8 mouse cellular contexts compared by ENCODE assay signal in genomic region chr13:12395571-12395970, GRCm38 (mm10). TPM values are rescaled to one million over a fixed set of nuclear protein-coding genes. Genes with fewer than 3 reads are reported as not detected.
DNase-seq lines count a peak whose midpoint lies in the region; ATAC-seq and TF ChIP-seq lines count a peak whose summit lies in the region.

No protein-coding gene starts in this region.

- H3K36me3 ChIP-seq in testis, adult 2 months (ENCODE audit: control insufficient read depth, insufficient read depth, low read length) = peaks cover 1% of the 10 kb centered on the region; the same call in 1 of the 2 replicates
- peaks cover 12% of the 10 kb centered on the region; the same call in 1 of the 2 replicates for H3K36me3 ChIP-seq in forebrain, postnatal 0 days (ENCODE audit: insufficient read depth)
- H3K36me3 ChIP-seq in liver, embryonic 14.5 days (replicated peaks; ENCODE audit: control insufficient read depth, insufficient read depth, low read depth) = no peaks in the 10 kb centered on the region; the same call in none of the 2 replicates
- peaks cover 9% of the 10 kb centered on the region; the same call in 1 of the 2 replicates for H3K36me3 ChIP-seq in stomach, embryonic 15.5 days

- TF ChIP-seq CTCF in testis, adult 2 months (IDR thresholded peaks at IDR 0.05; ENCODE audit: control insufficient read depth, insufficient read depth, insufficient replicate concordance, low read depth, low read length) = no peak
- no peak for TF ChIP-seq CTCF in forebrain, postnatal 0 days (IDR thresholded peaks at IDR 0.05; ENCODE audit: low read depth)
- TF ChIP-seq CTCF in liver, embryonic 14.5 days (IDR thresholded peaks at IDR 0.05; ENCODE audit: low read depth) = no peak

- H3K9ac ChIP-seq in forebrain, postnatal 0 days = peak overlapping the region; percentile 51
- H3K9ac ChIP-seq in liver, embryonic 14.5 days (replicated peaks) = peak overlapping the region; percentile 56
- H3K9ac ChIP-seq in stomach, embryonic 15.5 days = peak overlapping the region; percentile 49

- DNase-seq in embryo, embryonic 10 days (ENCODE audit: low spot score) = peak; percentile 56
- no peak for DNase-seq in embryo, embryonic 9.5 days (ENCODE audit: extremely low spot score)
- no peak for DNase-seq in testis, postnatal 14 days (ENCODE audit: low spot score)
- no peak for DNase-seq in forebrain, postnatal 0 days
- DNase-seq in liver, embryonic 14.5 days (ENCODE audit: low read depth in 3 of 3, low spot score in 3 of 3) = peak in 2 of 3 experiments; percentile 11 to 27
- DNase-seq in retina, embryonic 14.5 days (ENCODE audit: low spot score) = no peak

- ATAC-seq in forebrain, postnatal 0 days = peak; percentile 38
- peak; percentile 3; the same call in 1 of the 2 replicates for ATAC-seq in liver, embryonic 14.5 days (ENCODE audit: insufficient read depth)
- no peak for ATAC-seq in stomach, embryonic 15.5 days (ENCODE audit: insufficient read depth, low FRiP score, low read depth)

- no peak overlapping the region for H3K27ac ChIP-seq in testis, adult 2 months (ENCODE audit: control insufficient read depth, insufficient read depth, low read depth, low read length)
- no peak overlapping the region for H3K27ac ChIP-seq in forebrain, postnatal 0 days (ENCODE audit: low read depth, low read length)
- peak overlapping the region; percentile 10; the same call in 1 of the 2 replicates for H3K27ac ChIP-seq in liver, embryonic 14.5 days
- H3K27ac ChIP-seq in stomach, embryonic 15.5 days = no peak overlapping the region

- under 1% methylated on average over 23 of the region's 23 CpGs for WGBS in forebrain, postnatal 0 days
- WGBS in liver, embryonic 14.5 days (ENCODE audit: insufficient replicate concordance) = under 1% methylated on average over 23 of the region's 23 CpGs
- under 1% methylated on average over 23 of the region's 23 CpGs for WGBS in stomach, embryonic 15.5 days

- H3K4me2 ChIP-seq in forebrain, postnatal 0 days (ENCODE audit: low read depth) = peak overlapping the region; percentile 78
- peak overlapping the region; percentile 85 for H3K4me2 ChIP-seq in liver, embryonic 14.5 days (ENCODE audit: low read depth)
- H3K4me2 ChIP-seq in stomach, embryonic 15.5 days = peak overlapping the region; percentile 88

- H3K9me3 ChIP-seq in forebrain, postnatal 0 days (ENCODE audit: low read length) = no peaks in the 10 kb centered on the region
- no peaks in the 10 kb centered on the region for H3K9me3 ChIP-seq in liver, embryonic 14.5 days (ENCODE audit: control insufficient read depth, low read length)
- no peaks in the 10 kb centered on the region for H3K9me3 ChIP-seq in stomach, embryonic 15.5 days

- no peaks in the 10 kb centered on the region for H3K4me1 ChIP-seq in testis, adult 2 months (ENCODE audit: control insufficient read depth, insufficient read depth, low read length)
- H3K4me1 ChIP-seq in forebrain, postnatal 0 days (ENCODE audit: insufficient read depth) = peaks cover 6% of the 10 kb centered on the region; the same call in 1 of the 2 replicates
- H3K4me1 ChIP-seq in liver, embryonic 14.5 days (replicated peaks; ENCODE audit: control insufficient read depth in 2 of 2, insufficient read depth in 2 of 2, low read length in 1 of 2) = peaks cover 5 to 10% of the 10 kb centered on the region in 2 experiments
- peaks cover 7% of the 10 kb centered on the region for H3K4me1 ChIP-seq in stomach, embryonic 15.5 days

- peak overlapping the region; percentile 94 for H3K4me3 ChIP-seq in testis, adult 2 months (ENCODE audit: control insufficient read depth, low read depth, low read length)
- H3K4me3 ChIP-seq in forebrain, postnatal 0 days (ENCODE audit: low read depth, low read length) = peak overlapping the region; percentile 72
- peak overlapping the region; percentile 75 to 96 for H3K4me3 ChIP-seq in liver, embryonic 14.5 days (ENCODE audit: insufficient read depth in 1 of 2, low read depth in 2 of 2, low read length in 2 of 2)
- H3K4me3 ChIP-seq in stomach, embryonic 15.5 days (replicated peaks) = peak overlapping the region; percentile 94

- no peak for TF ChIP-seq POLR2A in testis, adult 2 months (IDR thresholded peaks at IDR 0.05; ENCODE audit: control insufficient read depth, low read depth, low read length)

- H3K27me3 ChIP-seq in testis, adult 2 months (ENCODE audit: control insufficient read depth, insufficient read depth, low read length) = no peaks in the 10 kb centered on the region
- H3K27me3 ChIP-seq in forebrain, postnatal 0 days (ENCODE audit: insufficient read depth, low read length) = no peaks in the 10 kb centered on the region
- H3K27me3 ChIP-seq in liver, embryonic 14.5 days (ENCODE audit: control insufficient read depth, insufficient read depth, low read length) = no peaks in the 10 kb centered on the region
- H3K27me3 ChIP-seq in stomach, embryonic 15.5 days (replicated peaks) = no peaks in the 10 kb centered on the region

- TF ChIP-seq EP300 in liver, embryonic 14.5 days (IDR thresholded peaks at IDR 0.05; ENCODE audit: low read depth) = no peak

RNA-seq across cellular contexts. Expression of gene Heatr1, which starts 0.7 kb away (rescaled TPM):
- 20.1 and 20.8 TPM in 2 replicates for polyA plus RNA-seq in testis, adult 2 months (2012; rRNA removed)
- total RNA-seq in forebrain, postnatal 0 days (2014; rRNA removed) = 16.2 and 17.8 TPM in 2 replicates
- 5.2 and 6.0 TPM in 2 replicates for polyA plus RNA-seq in forebrain, postnatal 0 days (2015; fragmentation: Nextera tagmentation; extraction: Ambion mirVana)
- polyA plus RNA-seq in liver, embryonic 14.5 days (2012; rRNA removed) = 8.3 and 10.9 TPM in 2 replicates
- 13.5 and 16.8 TPM in 2 replicates for polyA plus RNA-seq in liver, embryonic 14.5 days (2014; fragmentation: Nextera tagmentation; extraction: Ambion mirVana)
- polyA plus RNA-seq in stomach, embryonic 15.5 days (2015; fragmentation: Nextera tagmentation; extraction: Ambion mirVana) = 14.9 and 20.6 TPM in 2 replicates

RNA-seq across cellular contexts. Expression of gene Actn2, which starts 55.0 kb away (rescaled TPM):
- 5.0 and 6.5 TPM in 2 replicates for polyA plus RNA-seq in testis, adult 2 months (2012; rRNA removed)
- 3.9 and 5.9 TPM in 2 replicates for total RNA-seq in forebrain, postnatal 0 days (2014; rRNA removed)
- polyA plus RNA-seq in forebrain, postnatal 0 days (2015; fragmentation: Nextera tagmentation; extraction: Ambion mirVana) = 6.0 TPM in 2 replicates
- polyA plus RNA-seq in liver, embryonic 14.5 days (2012; rRNA removed) = 0.08 and 0.16 TPM in 2 replicates
- polyA plus RNA-seq in liver, embryonic 14.5 days (2014; fragmentation: Nextera tagmentation; extraction: Ambion mirVana) = 0.37 TPM in 1 of 2 replicates, not detected in the other
- 4.1 and 9.1 TPM in 2 replicates for polyA plus RNA-seq in stomach, embryonic 15.5 days (2015; fragmentation: Nextera tagmentation; extraction: Ambion mirVana)

Comparison
In these comparisons a context has a peak if more than half of its experiments do, and no peak if none do; other contexts are left out.
1. DNase-seq: peak in embryo, embryonic 10 days (single experiment) and liver, embryonic 14.5 days (2 of 3); none in embryo, embryonic 9.5 days (single experiment), testis, postnatal 14 days (single experiment), forebrain, postnatal 0 days (single experiment) and retina, embryonic 14.5 days (single experiment).
2. Peak in every context shown above with its lines, with median percentiles within 50 percentile points of each other: H3K4me3 ChIP-seq, H3K4me2 ChIP-seq and H3K9ac ChIP-seq.